Mouse (Mus musculus): ENCODE data around the gene Zkscan2.

The Zkscan2 gene

DNA sequence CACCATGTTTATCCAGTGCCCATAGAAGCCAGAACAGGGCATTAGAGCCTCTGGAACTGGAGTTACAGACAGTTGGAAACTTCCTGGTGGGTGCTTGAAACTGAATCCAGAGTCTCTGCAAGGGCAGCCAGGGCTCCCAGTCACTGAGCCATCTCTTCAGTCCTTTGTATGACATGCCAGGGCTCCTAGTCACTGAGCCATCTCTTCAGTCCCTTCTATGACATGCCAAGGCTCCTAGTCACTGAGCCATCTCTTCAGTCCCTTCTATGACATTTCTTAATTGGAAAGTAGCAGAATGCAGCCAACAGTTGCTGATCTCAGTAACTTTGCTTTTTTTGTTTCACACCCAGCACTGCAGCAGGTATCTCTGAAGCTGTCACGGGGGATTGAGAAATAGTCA, 58.2 kb downstream of the Zkscan2 start:
- no peak for DNase-seq (ENCODE audit: low read depth, low spot score)

DNA sequence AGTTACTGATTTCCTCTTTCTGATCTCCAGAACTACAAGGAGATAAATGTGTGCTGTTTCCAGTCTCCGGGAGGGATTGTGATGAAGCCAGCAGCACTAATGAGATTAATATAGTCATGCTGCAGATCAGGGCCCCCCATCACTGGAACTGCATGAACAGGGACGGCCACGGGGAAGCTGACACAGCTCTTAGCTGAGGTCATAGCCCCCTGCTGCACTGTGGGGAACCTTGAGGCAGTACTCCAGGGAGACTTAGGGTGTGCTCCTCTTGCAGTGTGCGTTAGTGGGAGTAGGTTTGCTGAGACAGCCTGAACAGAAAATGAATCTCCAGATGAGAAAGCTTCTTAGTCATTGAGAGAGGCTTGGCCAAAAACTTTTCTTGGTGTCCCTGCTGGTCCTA, 69.0 kb downstream of the Zkscan2 start:
- no peak for DNase-seq (ENCODE audit: low read depth, low spot score)

DNA sequence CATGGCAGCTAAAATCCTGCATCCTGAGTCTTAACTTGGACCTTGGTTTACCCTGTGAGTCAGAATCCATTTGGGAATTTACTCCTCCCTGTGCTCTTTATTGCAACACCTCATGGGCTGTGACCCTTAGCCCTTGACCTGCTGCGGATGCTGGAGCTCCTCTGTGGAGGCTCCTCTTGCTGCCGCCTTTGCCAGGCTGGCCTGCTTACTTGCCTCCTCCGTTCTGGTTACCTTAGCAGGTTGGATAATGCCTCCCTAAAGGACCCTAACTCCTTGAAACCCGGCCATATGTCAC, 69.9 kb downstream of the Zkscan2 start:
- DNase-seq (ENCODE audit: low read depth, low spot score), result no peak

DNA sequence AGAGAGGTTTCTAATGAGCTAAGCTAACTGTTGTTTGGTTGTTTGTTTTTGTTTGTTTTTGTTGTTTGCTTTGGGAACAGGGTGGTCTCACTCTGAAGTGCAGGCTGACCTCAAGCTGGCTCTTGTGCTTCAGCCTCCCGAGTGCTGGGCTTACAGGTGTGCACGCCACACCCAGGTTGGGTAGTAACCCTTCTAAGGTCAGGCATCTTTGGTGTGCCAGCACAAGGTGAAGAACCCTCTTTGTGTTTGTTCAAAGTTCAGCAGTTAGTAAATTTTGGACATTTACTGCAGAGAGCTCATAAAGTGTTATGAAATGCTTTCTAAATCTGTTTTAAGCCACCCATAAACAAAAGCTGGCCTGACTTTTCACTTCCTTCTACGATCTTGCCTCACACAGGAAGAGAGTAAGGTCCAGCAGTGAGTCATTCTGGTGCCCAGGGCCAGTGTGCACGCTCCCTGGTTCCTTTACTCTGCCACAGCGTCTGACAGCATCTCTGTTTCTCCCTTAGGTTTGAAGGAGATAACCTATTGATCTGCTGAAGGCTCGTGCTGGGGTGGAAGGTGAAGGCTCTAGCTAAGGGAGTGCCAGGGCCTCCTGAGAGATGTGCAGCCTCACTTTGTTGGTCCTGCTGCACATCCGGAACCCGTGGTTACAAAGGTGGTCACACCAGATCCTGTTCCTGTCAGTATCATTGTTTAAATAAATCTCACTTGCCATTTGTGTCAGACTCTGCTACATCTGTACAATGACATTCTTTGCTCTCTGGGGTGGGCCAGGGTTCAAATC, 70.4 kb downstream of the Zkscan2 start:
- DNase-seq (ENCODE audit: low read depth, low spot score), result no peak

Measured in R1 (cell line).